Comparison of ENCODE assay signal across 9 mouse cellular contexts in genomic region chr10:122717754-122718415, GRCm38 (mm10). TPM values are rescaled to one million over a fixed set of nuclear protein-coding genes. Genes with fewer than 3 reads are reported as not detected.
DNase-seq lines count a peak whose midpoint lies in the region; ATAC-seq lines count a peak whose summit lies in the region.
"Had no signal": no experiment of that assay in that cellular context is flagged by ENCODE, and none has a peak within 500 bp of the region (broad histone marks: within the 10 kb centered on the region; RNA-seq: fewer than 3 reads in every experiment).

No protein-coding gene starts in this region.

- no peaks in the 10 kb centered on the region for H3K9me3 ChIP-seq in neural tube, embryonic 12.5 days
- H3K9me3 ChIP-seq in neural tube, embryonic 15.5 days (replicated peaks), result no peaks in the 10 kb centered on the region
- H3K9me3 ChIP-seq: limb, embryonic 15.5 days had no signal

- H3K4me1 ChIP-seq in neural tube, embryonic 12.5 days, result peaks cover 15% of the 10 kb centered on the region
- peaks cover 31% of the 10 kb centered on the region for H3K4me1 ChIP-seq in neural tube, embryonic 15.5 days
- H3K4me1 ChIP-seq: limb, embryonic 15.5 days had no signal

- H3K27ac ChIP-seq in neural tube, embryonic 12.5 days, result no peak overlapping the region
- no peak overlapping the region; the same call in 1 of the 2 replicates for H3K27ac ChIP-seq in neural tube, embryonic 15.5 days (replicated peaks)
- H3K27ac ChIP-seq: limb, embryonic 15.5 days had no signal

- H3K9ac ChIP-seq in neural tube, embryonic 12.5 days, result no peak overlapping the region
- H3K9ac ChIP-seq in neural tube, embryonic 15.5 days (replicated peaks), result no peak overlapping the region
- H3K9ac ChIP-seq: limb, embryonic 15.5 days had no signal

- 79% methylated on average over 14 of the region's 14 CpGs for WGBS in neural tube, embryonic 12.5 days
- 71% methylated on average over 14 of the region's 14 CpGs for WGBS in neural tube, embryonic 15.5 days

- H3K4me3 ChIP-seq in neural tube, embryonic 12.5 days, result no peak overlapping the region
- H3K4me3 ChIP-seq in neural tube, embryonic 15.5 days (replicated peaks), result no peak overlapping the region
- H3K4me3 ChIP-seq: limb, embryonic 15.5 days had no signal

- peak; percentile 43 for DNase-seq in left cerebral cortex, adult 11 months (ENCODE audit: low spot score)
- DNase-seq in thymus, postnatal 25 days, result peak; percentile 23
- no peak for DNase-seq in spleen, postnatal 4 days (ENCODE audit: low spot score in 2 of 2)
- DNase-seq in urinary bladder, adult 18-20 months (ENCODE audit: low spot score in 2 of 2), result no peak

- H3K27me3 ChIP-seq in neural tube, embryonic 12.5 days (replicated peaks), result no peaks in the 10 kb centered on the region
- no peaks in the 10 kb centered on the region for H3K27me3 ChIP-seq in neural tube, embryonic 15.5 days (replicated peaks)
- H3K27me3 ChIP-seq: limb, embryonic 15.5 days had no signal

- ATAC-seq in neural tube, embryonic 12.5 days (ENCODE audit: low FRiP score, low read depth), result peak; percentile 38; the same call in 1 of the 2 replicates
- no peak for ATAC-seq in neural tube, embryonic 15.5 days (ENCODE audit: low FRiP score)
- peak; percentile 84 for ATAC-seq in common myeloid progenitor, adult 5-6 weeks (replicated peaks; ENCODE audit: low read depth, poor library complexity, severe bottlenecking)
- ATAC-seq in megakaryocyte-erythroid progenitor cell, adult 5-6 weeks (replicated peaks; ENCODE audit: low FRiP score, low TSS enrichment, poor library complexity, severe bottlenecking), result no peak

- no peak overlapping the region for H3K4me2 ChIP-seq in neural tube, embryonic 12.5 days (replicated peaks)
- H3K4me2 ChIP-seq in neural tube, embryonic 15.5 days, result no peak overlapping the region
- H3K4me2 ChIP-seq: limb, embryonic 15.5 days had no signal

- H3K36me3 ChIP-seq in neural tube, embryonic 12.5 days, result no peaks in the 10 kb centered on the region
- no peaks in the 10 kb centered on the region for H3K36me3 ChIP-seq in neural tube, embryonic 15.5 days
- H3K36me3 ChIP-seq: limb, embryonic 15.5 days had no signal

RNA-seq across cellular contexts. Expression of gene Ppm1h, which starts 39.3 kb away (rescaled TPM):
- polyA plus RNA-seq in neural tube, embryonic 12.5 days (2016; fragmentation: Nextera tagmentation; extraction: Ambion mirVana), result 18.4 and 20.5 TPM in 2 replicates
- 32.6 and 35.1 TPM in 2 replicates for polyA plus RNA-seq in neural tube, embryonic 15.5 days (2015; fragmentation: Nextera tagmentation; extraction: Ambion mirVana)
- total RNA-seq in common myeloid progenitor, adult 5-6 weeks (2017), result 8.6 and 10.9 TPM in 2 replicates
- total RNA-seq in megakaryocyte-erythroid progenitor cell, adult 5-6 weeks (2014; fragmentation: Nextera tagmentation), result 3.7 and 7.2 TPM in 2 replicates
- 2.8 and 4.8 TPM in 2 replicates for total RNA-seq in megakaryocyte-erythroid progenitor cell, adult 5-6 weeks (2017)

Comparison
In these comparisons a context has a peak if more than half of its experiments do, and no peak if none do; other contexts are left out.
1. ATAC-seq: peak in neural tube, embryonic 12.5 days (single experiment) and common myeloid progenitor, adult 5-6 weeks (single experiment); none in neural tube, embryonic 15.5 days (single experiment) and megakaryocyte-erythroid progenitor cell, adult 5-6 weeks (single experiment).
2. DNase-seq: peak in left cerebral cortex, adult 11 months (single experiment) and thymus, postnatal 25 days (single experiment); none in spleen, postnatal 4 days (0 of 2) and urinary bladder, adult 18-20 months (0 of 2).